Mouse (Mus musculus) C2C12 (cell line): ENCODE measurements at regions not wholly inside any gene's neighbourhood (a gene's known extent, or its start where the extent isn't known, plus 50 kb on each side); places are given as distances from the start of the nearest gene placed in this dataset.
A peak's percentile ranks its signal among the peaks of the same experiment; 100 is the strongest.

Experiments used
- H3K27me3 ChIP-seq: one replicate; pipeline ENCODE4 v1.6.1; 2011; ENCODE audit not compliant: control insufficient read depth, insufficient read depth, insufficient read length
- H3K36me3 ChIP-seq: one replicate; pipeline ENCODE4 v1.6.1; 2011; ENCODE audit not compliant: control insufficient read depth, insufficient read depth
- H3K4me3 ChIP-seq: one replicate; pipeline ENCODE4 v1.5.1; 2011; ENCODE audit warnings: mild to moderate bottlenecking, control low read depth; ENCODE audit not compliant: poor library complexity, insufficient read depth, severe bottlenecking
- H3K79me2 ChIP-seq: one replicate; pipeline ENCODE4 v1.6.1; 2011; ENCODE audit not compliant: control insufficient read depth, insufficient read depth
- H3K79me3 ChIP-seq: one replicate; pipeline ENCODE4 v1.6.1; 2011; ENCODE audit warnings: low read depth, control low read depth
- H3ac ChIP-seq: one replicate; pipeline ENCODE3; 2011; ENCODE audit warnings: low read depth; ENCODE audit not compliant: control insufficient read depth, insufficient read length
- CEBPB ChIP-seq: IDR thresholded peaks from one replicate; pipeline ENCODE4 v1.6.1; 2011; ENCODE audit warnings: low read depth, mild to moderate bottlenecking, control low read depth, moderate library complexity
- CTCF ChIP-seq: IDR thresholded peaks from one replicate; pipeline ENCODE4 v1.5.1; 2011; ENCODE audit not compliant: control insufficient read depth, insufficient read depth, insufficient read length
- FOSL1 ChIP-seq: IDR thresholded peaks from one replicate; pipeline ENCODE4 v1.8.0; 2011; ENCODE audit warnings: mild to moderate bottlenecking, low read length; ENCODE audit not compliant: poor library complexity, insufficient read depth, severe bottlenecking
- MAX ChIP-seq: IDR thresholded peaks from one replicate; pipeline ENCODE4 v1.6.1; 2011; ENCODE audit warnings: mild to moderate bottlenecking, control low read depth
- MYOD1 ChIP-seq: IDR thresholded peaks from one replicate; pipeline ENCODE4 v1.6.1; 2011; ENCODE audit warnings: low read depth; ENCODE audit not compliant: control insufficient read depth, insufficient read length
- MYOG ChIP-seq: IDR thresholded peaks from one replicate; pipeline ENCODE4 v1.6.1; 2011; ENCODE audit not compliant: control insufficient read depth, insufficient read length; ENCODE audit errors: extremely low read depth
- USF1 ChIP-seq: IDR thresholded peaks from one replicate; pipeline ENCODE4 v1.6.1; 2011; ENCODE audit warnings: low read depth, mild to moderate bottlenecking, control low read depth, moderate library complexity

- TF ChIP-seq MYOD1 (no peak), MAX (no peak), FOSL1 (no peak), CTCF (no peak), USF1 (peak; percentile 41), CEBPB (no peak)
- Histone ChIP-seq H3K79me2 (no peaks in the 10 kb centered on the region), H3ac (no peak overlapping the region), H3K36me3 (peaks cover 4% of the 10 kb centered on the region), H3K4me3 (no peak overlapping the region), H3K79me3 (no peaks in the 10 kb centered on the region), H3K27me3 (no peaks in the 10 kb centered on the region)
Observed at GRCm38 (mm10) chr5:24265431-24265830, 86.0 kb downstream of the Kcnh2 start.

GRCm38 (mm10) chr5:24266344-24267295 lies 84.8 kb downstream of the Kcnh2 start:
- Histone ChIP-seq H3K79me3 (peaks cover 1% of the 10 kb centered on the region), H3K79me2 (no peaks in the 10 kb centered on the region), H3K4me3 (no peak overlapping the region), H3ac (peak overlapping the region; percentile 12), H3K27me3 (no peaks in the 10 kb centered on the region), H3K36me3 (peaks cover 4% of the 10 kb centered on the region)
- TF ChIP-seq MYOD1, result no peak
- TF ChIP-seq MYOG, result no peak
- TF ChIP-seq CEBPB, result no peak
- TF ChIP-seq MAX, result no peak
- TF ChIP-seq FOSL1, result no peak
- peak; percentile 83 for TF ChIP-seq CTCF
- TF ChIP-seq USF1, result peak; percentile 94
